Mouse (Mus musculus): ENCODE measurements around the gene Sult2b1.

DNA sequence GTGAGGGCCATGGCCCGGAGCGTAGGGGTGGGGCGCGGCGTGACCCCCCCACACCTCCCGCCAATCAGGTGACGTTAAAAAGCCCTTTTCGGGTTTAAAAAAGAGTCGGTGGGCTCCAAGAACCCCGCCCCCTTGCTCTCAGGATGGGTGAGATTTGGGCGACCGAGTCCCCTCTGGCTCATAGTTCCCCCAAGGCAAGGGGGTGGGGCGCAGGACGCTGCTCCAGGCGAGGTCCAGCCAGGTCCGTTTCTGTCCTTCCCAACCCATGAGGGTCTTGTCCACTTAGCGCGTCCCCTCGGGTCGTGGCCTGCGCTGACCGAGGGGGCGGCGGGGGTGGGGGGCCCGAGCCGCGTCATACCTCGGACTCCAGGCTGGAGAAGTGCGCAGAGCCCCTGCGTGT lies 48.0 kb upstream of the Sult2b1 start:
- no peak for TF ChIP-seq POLR2A (IDR thresholded peaks at IDR 0.05; ENCODE audit: extremely low read depth, insufficient read depth, low read length)
- TF ChIP-seq CTCF (IDR thresholded peaks at IDR 0.05; ENCODE audit: low read depth, low read length): no peak

All from liver, adult 2 months (tissue).